Mouse (Mus musculus) hindbrain, embryonic 13.5 days (tissue): Measurements from ENCODE around the gene Ccn1. TPM values are rescaled to one million over a fixed set of nuclear protein-coding genes. Genes with fewer than 3 reads are reported as not detected.

Source experiments
- ATAC-seq: fragments of 200-750 bp; cut with Nextera tagmentation; 2 replicates; pipeline ENCODE4 v1.8.0; 2017; ENCODE audit warnings: moderate TSS enrichment; ENCODE audit not compliant: low FRiP score
- H3K27ac ChIP-seq: fragments of 300-500 bp; sonication (generic); 2 replicates; pipeline ENCODE4 v1.5.1; 2015; ENCODE audit warnings: inconsistent platforms, mild to moderate bottlenecking, moderate library complexity
- H3K27me3 ChIP-seq: fragments of 300-500 bp; sonication (generic); 2 replicates; pipeline ENCODE4 v1.6.1; 2015; ENCODE audit warnings: mild to moderate bottlenecking, inconsistent platforms
- H3K36me3 ChIP-seq: fragments of 300-500 bp; sonication (generic); 2 replicates; pipeline ENCODE4 v1.6.1; 2015; ENCODE audit warnings: mild to moderate bottlenecking, inconsistent platforms
- H3K4me1 ChIP-seq: fragments of 300-500 bp; sonication (generic); replicated peaks from 2 replicates; pipeline ENCODE4 v1.6.1; 2015; ENCODE audit warnings: inconsistent platforms
- H3K4me2 ChIP-seq: fragments of 300-500 bp; sonication (generic); 2 replicates; pipeline ENCODE4 v1.6.1; 2015; ENCODE audit warnings: inconsistent platforms, mild to moderate bottlenecking, moderate library complexity
- H3K4me3 ChIP-seq: fragments of 300-500 bp; sonication (generic); 2 replicates; pipeline ENCODE4 v1.5.1; 2015; ENCODE audit warnings: mild to moderate bottlenecking, inconsistent platforms
- H3K9ac ChIP-seq: fragments of 300-500 bp; sonication (generic); 2 replicates; pipeline ENCODE4 v1.6.1; 2015; ENCODE audit warnings: mild to moderate bottlenecking, inconsistent platforms
- H3K9me3 ChIP-seq: fragments of 300-500 bp; sonication (generic); 2 replicates; pipeline ENCODE4 v1.6.1; 2016; ENCODE audit warnings: inconsistent platforms
- WGBS: fragments of 180-500 bp; shearing (Covaris S2); methylation state at CpG from one replicate; pipeline ENCODE4 v1.1.7; 2015; 5-methylcytosine and 5-hydroxymethylcytosine counted together
- polyA plus RNA-seq: library from polyadenylated mRNA; unstranded; fragments of >200 nt; fragmentation: Nextera tagmentation; extraction: Ambion mirVana; gene quantifications from 2 replicates; pipeline ENCODE4 v1.2.1, GENCODE M21; 2015

Ccn1 gene
- polyA plus RNA-seq, 1 experiment from 2014 or later = 10.1 TPM

GRCm38 (mm10) chr3:145605437-145606123, 44.2 kb downstream of the Ccn1 start:
- WGBS = 97% methylated on average over 5 of the region's 5 CpGs
- peaks cover 65% of the 10 kb centered on the region for H3K36me3 ChIP-seq

GRCm38 (mm10) chr3:145602410-145603206, 47.2 kb downstream of the Ccn1 start:
- H3K4me2 ChIP-seq = no peak overlapping the region
- no peak overlapping the region for H3K9ac ChIP-seq
- ATAC-seq = 0 out of 2 replicates have a peak, but pooled peaks have one; percentile 43
- H3K27me3 ChIP-seq = no peaks in the 10 kb centered on the region
- peaks cover 14% of the 10 kb centered on the region for H3K4me1 ChIP-seq
- peak overlapping the region; percentile 48; the same call in 1 of the 2 replicates for H3K27ac ChIP-seq
- WGBS = 65% methylated on average over 11 of the region's 11 CpGs
- H3K36me3 ChIP-seq = peaks cover 82% of the 10 kb centered on the region
- H3K9me3 ChIP-seq = no peaks in the 10 kb centered on the region
- no peak overlapping the region for H3K4me3 ChIP-seq

More at GRCm38 (mm10) chr3:145605437-145606123, 44.2 kb downstream of the Ccn1 start:
- H3K27me3 ChIP-seq = no peaks in the 10 kb centered on the region
- no peak for ATAC-seq
- peaks cover 14% of the 10 kb centered on the region for H3K4me1 ChIP-seq
- H3K9ac ChIP-seq = no peak overlapping the region
- H3K4me3 ChIP-seq = no peak overlapping the region
- H3K9me3 ChIP-seq = no peaks in the 10 kb centered on the region
- no peak overlapping the region for H3K27ac ChIP-seq
- no peak overlapping the region for H3K4me2 ChIP-seq

GRCm38 (mm10) chr3:145601345-145601744, 48.4 kb downstream of the Ccn1 start:
- WGBS = 83% methylated on average over 6 of the region's 6 CpGs
- ATAC-seq = no peak
- Histone ChIP-seq H3K27me3 (no peaks in the 10 kb centered on the region), H3K9ac (no peak overlapping the region), H3K4me3 (no peak overlapping the region), H3K4me2 (no peak overlapping the region), H3K36me3 (peaks cover 72% of the 10 kb centered on the region), H3K9me3 (no peaks in the 10 kb centered on the region), H3K27ac (no peak overlapping the region), H3K4me1 (peaks cover 14% of the 10 kb centered on the region)

GRCm38 (mm10) chr3:145600801-145601200, 49.0 kb downstream of the Ccn1 start:
- H3K27me3 ChIP-seq = no peaks in the 10 kb centered on the region
- H3K4me1 ChIP-seq = peaks cover 14% of the 10 kb centered on the region
- no peak for ATAC-seq
- WGBS = 98% methylated on average over 6 of the region's 6 CpGs
- no peak overlapping the region for H3K27ac ChIP-seq
- H3K36me3 ChIP-seq = peaks cover 75% of the 10 kb centered on the region
- no peak overlapping the region for H3K4me3 ChIP-seq
- no peak overlapping the region for H3K9ac ChIP-seq
- no peak overlapping the region for H3K4me2 ChIP-seq
- no peaks in the 10 kb centered on the region for H3K9me3 ChIP-seq

GRCm38 (mm10) chr3:145599059-145599458, 50.7 kb downstream of the Ccn1 start:
- no peaks in the 10 kb centered on the region for H3K27me3 ChIP-seq
- no peak overlapping the region for H3K9ac ChIP-seq

More at GRCm38 (mm10) chr3:145599059-145599458, 50.7 kb downstream of the Ccn1 start:
- Histone ChIP-seq H3K27ac (no peak overlapping the region), H3K4me1 (peaks cover 14% of the 10 kb centered on the region), H3K4me2 (no peak overlapping the region), H3K36me3 (peaks cover 74% of the 10 kb centered on the region), H3K9me3 (no peaks in the 10 kb centered on the region), H3K4me3 (no peak overlapping the region)
- WGBS = 96% methylated on average over 7 of the region's 7 CpGs
- no peak for ATAC-seq

Other genes starting within 250 kb of the Ccn1 start
- gene Znhit6, start 73.8 kb downstream of the Ccn1 start, polyA plus RNA-seq = 34.6 and 40.1 TPM in 2 replicates
- gene Ddah1, start 108.7 kb upstream of the Ccn1 start, polyA plus RNA-seq = 70.1 and 75.7 TPM in 2 replicates